16 mouse cellular contexts compared by ENCODE assay signal in genomic region chr5:50626648-50627047, GRCm38 (mm10).
DNase-seq lines count a peak whose midpoint lies in the region; ATAC-seq and TF ChIP-seq lines count a peak whose summit lies in the region.
"Had no signal": no experiment of that assay in that cellular context is flagged by ENCODE, and none has a peak within 500 bp of the region (broad histone marks: within the 10 kb centered on the region; RNA-seq: fewer than 3 reads in every experiment).

No protein-coding gene starts in this region.

- ATAC-seq in frontal cortex, adult (ENCODE audit: low TSS enrichment): peak; percentile 95
- ATAC-seq in midbrain, embryonic 14.5 days (ENCODE audit: low FRiP score, low TSS enrichment): peak; percentile 71; the same call in 1 of the 2 replicates
- no peak for ATAC-seq in midbrain, embryonic 15.5 days (replicated peaks)
- peak; percentile 88 for ATAC-seq in forebrain, postnatal 0 days
- no peak for ATAC-seq in erythroblast, adult 5-6 weeks (replicated peaks; ENCODE audit: low FRiP score, poor library complexity, severe bottlenecking)
- ATAC-seq: intestine, embryonic 15.5 days had no signal

- H3K4me2 ChIP-seq in midbrain, embryonic 14.5 days (ENCODE audit: low read length): no peak overlapping the region
- H3K4me2 ChIP-seq in midbrain, embryonic 15.5 days: no peak overlapping the region
- no peak overlapping the region for H3K4me2 ChIP-seq in forebrain, postnatal 0 days (ENCODE audit: low read depth)
- H3K4me2 ChIP-seq: intestine, embryonic 15.5 days; limb, embryonic 15.5 days had no signal

- TF ChIP-seq CTCF in forebrain, postnatal 0 days (IDR thresholded peaks at IDR 0.05; ENCODE audit: low read depth): no peak

- 47% methylated on average over 6 of the region's 6 CpGs for WGBS in midbrain, embryonic 14.5 days
- 60% methylated on average over 6 of the region's 6 CpGs for WGBS in midbrain, embryonic 15.5 days
- 37% methylated on average over 6 of the region's 6 CpGs for WGBS in forebrain, postnatal 0 days

- DNase-seq in frontal cortex, postnatal 25 days (ENCODE audit: low spot score in 2 of 2): no peak
- DNase-seq in midbrain, embryonic 14.5 days: peak; percentile 53
- DNase-seq in forebrain, postnatal 0 days: peak; percentile 64
- DNase-seq in right cerebral cortex, postnatal 10 days (ENCODE audit: low spot score in 2 of 2): peak; percentile 54 to 77
- no peak for DNase-seq in cerebellum, adult 9-11 months
- DNase-seq: adrenal gland, postnatal 25 days; B cell, adult 2 months; cerebellum, adult 11 months; heart, adult 11 months; heart, postnatal 14 days; lung, adult 2 months had no signal

- H3K4me1 ChIP-seq in midbrain, embryonic 14.5 days (ENCODE audit: control insufficient read depth, insufficient read depth, low read length): no peaks in the 10 kb centered on the region
- H3K4me1 ChIP-seq in midbrain, embryonic 15.5 days: no peaks in the 10 kb centered on the region
- no peaks in the 10 kb centered on the region for H3K4me1 ChIP-seq in forebrain, postnatal 0 days (ENCODE audit: insufficient read depth)
- H3K4me1 ChIP-seq: intestine, embryonic 15.5 days; limb, embryonic 15.5 days had no signal

- H3K4me3 ChIP-seq in midbrain, embryonic 14.5 days (replicated peaks; ENCODE audit: low read depth, low read length): no peak overlapping the region
- no peak overlapping the region for H3K4me3 ChIP-seq in midbrain, embryonic 15.5 days
- H3K4me3 ChIP-seq in forebrain, postnatal 0 days (ENCODE audit: low read depth, low read length): no peak overlapping the region
- H3K4me3 ChIP-seq: intestine, embryonic 15.5 days; limb, embryonic 15.5 days had no signal

- no peak overlapping the region for H3K27ac ChIP-seq in midbrain, embryonic 14.5 days (replicated peaks; ENCODE audit: low read depth, low read length)
- H3K27ac ChIP-seq in midbrain, embryonic 15.5 days: no peak overlapping the region
- no peak overlapping the region for H3K27ac ChIP-seq in forebrain, postnatal 0 days (ENCODE audit: low read depth, low read length)
- H3K27ac ChIP-seq: intestine, embryonic 15.5 days; limb, embryonic 15.5 days had no signal

- no peaks in the 10 kb centered on the region for H3K36me3 ChIP-seq in midbrain, embryonic 14.5 days (ENCODE audit: control insufficient read depth, insufficient read depth, low read length)
- H3K36me3 ChIP-seq in midbrain, embryonic 15.5 days (replicated peaks): no peaks in the 10 kb centered on the region
- H3K36me3 ChIP-seq in forebrain, postnatal 0 days (ENCODE audit: insufficient read depth): no peaks in the 10 kb centered on the region
- H3K36me3 ChIP-seq: intestine, embryonic 15.5 days; limb, embryonic 15.5 days had no signal

- no peaks in the 10 kb centered on the region for H3K9me3 ChIP-seq in midbrain, embryonic 14.5 days (ENCODE audit: control insufficient read depth, low read length)
- no peaks in the 10 kb centered on the region for H3K9me3 ChIP-seq in midbrain, embryonic 15.5 days
- H3K9me3 ChIP-seq in forebrain, postnatal 0 days (ENCODE audit: low read length): no peaks in the 10 kb centered on the region
- H3K9me3 ChIP-seq: intestine, embryonic 15.5 days; limb, embryonic 15.5 days had no signal

- H3K9ac ChIP-seq in midbrain, embryonic 14.5 days (replicated peaks; ENCODE audit: low read length): no peak overlapping the region
- H3K9ac ChIP-seq in midbrain, embryonic 15.5 days: no peak overlapping the region
- no peak overlapping the region for H3K9ac ChIP-seq in forebrain, postnatal 0 days
- H3K9ac ChIP-seq: intestine, embryonic 15.5 days; limb, embryonic 15.5 days had no signal

- H3K27me3 ChIP-seq in midbrain, embryonic 14.5 days (ENCODE audit: control insufficient read depth, insufficient read depth, low read length): no peaks in the 10 kb centered on the region
- H3K27me3 ChIP-seq in midbrain, embryonic 15.5 days (replicated peaks): no peaks in the 10 kb centered on the region
- no peaks in the 10 kb centered on the region for H3K27me3 ChIP-seq in forebrain, postnatal 0 days (ENCODE audit: insufficient read depth, low read length)
- H3K27me3 ChIP-seq: intestine, embryonic 15.5 days; limb, embryonic 15.5 days had no signal

Comparison
In these comparisons a context has a peak if more than half of its experiments do, and no peak if none do; other contexts are left out.
1. ATAC-seq: peak in frontal cortex, adult (single experiment), midbrain, embryonic 14.5 days (single experiment) and forebrain, postnatal 0 days (single experiment); none in midbrain, embryonic 15.5 days (single experiment) and erythroblast, adult 5-6 weeks (single experiment).
2. DNase-seq: peak in midbrain, embryonic 14.5 days (single experiment), forebrain, postnatal 0 days (single experiment) and right cerebral cortex, postnatal 10 days (2 of 2); none in frontal cortex, postnatal 25 days (0 of 2) and cerebellum, adult 9-11 months (single experiment).